Mouse (Mus musculus): Measurements from ENCODE around the gene Sorbs1. TPM values are rescaled to one million over a fixed set of nuclear protein-coding genes. Genes with fewer than 3 reads are reported as not detected.

Sorbs1 gene
- polyA plus RNA-seq, 1 experiment, result 84.4 TPM

DNA sequence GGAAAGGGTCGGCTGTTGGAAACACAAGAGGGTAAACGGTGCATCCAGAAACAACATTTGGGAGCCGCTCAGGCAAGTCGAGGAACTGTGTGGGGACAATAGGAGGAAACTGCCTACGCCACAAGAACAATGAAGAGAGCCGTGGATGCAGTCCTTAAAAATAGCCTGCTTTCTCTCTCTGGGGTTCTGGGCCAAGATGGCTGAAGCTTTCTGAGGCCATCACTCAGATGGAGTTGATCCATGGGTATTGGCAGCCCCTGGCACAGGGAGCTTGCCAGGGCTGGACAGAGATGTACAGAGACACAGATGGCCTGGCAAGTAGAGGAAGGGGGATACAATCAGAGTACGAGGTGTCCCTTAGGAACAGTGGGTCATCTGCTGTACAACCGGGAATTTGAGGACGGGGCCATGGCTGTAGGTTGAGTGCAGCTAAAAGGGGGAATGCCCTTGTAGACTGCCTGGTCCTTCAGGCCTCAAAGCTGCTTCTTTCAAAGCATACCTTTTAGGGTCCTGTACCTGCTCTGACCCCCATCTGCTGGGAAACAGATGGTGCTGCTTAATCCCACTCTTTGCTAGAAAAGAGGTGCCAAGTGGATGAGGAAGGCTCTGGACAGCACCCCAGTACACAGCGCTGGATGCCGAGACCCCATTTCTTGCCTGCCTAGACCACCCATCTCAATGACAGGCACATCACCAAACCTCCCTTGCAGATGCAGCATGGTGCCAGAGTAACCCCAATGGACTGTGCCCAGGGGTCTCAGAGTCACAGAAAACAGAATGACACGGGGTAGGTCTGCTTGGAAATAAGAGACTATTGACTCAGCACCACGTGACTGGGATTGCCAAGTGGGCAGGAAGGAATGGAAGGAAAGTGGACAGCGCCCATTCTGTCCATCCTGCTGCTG is 117.6 kb downstream of the Sorbs1 start:
- no peak overlapping the region for H3K9ac ChIP-seq (ENCODE audit: low read depth, poor library complexity, severe bottlenecking)
- H3K9me3 ChIP-seq (replicated peaks; ENCODE audit: control insufficient read depth, insufficient read depth, low read length, poor library complexity, severe bottlenecking), result no peaks in the 10 kb centered on the region
- H3K27ac ChIP-seq (ENCODE audit: insufficient read depth, low read length), result no peak overlapping the region
- no peaks in the 10 kb centered on the region for H3K36me3 ChIP-seq (ENCODE audit: control insufficient read depth, insufficient read depth, low read length, poor library complexity, severe bottlenecking)
- no peak for TF ChIP-seq EP300 (IDR thresholded peaks at IDR 0.05; ENCODE audit: insufficient read depth, low read depth, low read length)
- TF ChIP-seq CTCF (IDR thresholded peaks at IDR 0.05; ENCODE audit: low read depth, low read length), result no peak
- TF ChIP-seq POLR2A (IDR thresholded peaks at IDR 0.05; ENCODE audit: insufficient read depth, low read length), result no peak
- no peaks in the 10 kb centered on the region for H3K4me1 ChIP-seq (ENCODE audit: control insufficient read depth, insufficient read depth, low read length)
- no peaks in the 10 kb centered on the region for H3K27me3 ChIP-seq (ENCODE audit: control insufficient read depth, insufficient read depth, low read length, poor library complexity, severe bottlenecking)
- no peak overlapping the region for H3K4me3 ChIP-seq (ENCODE audit: low read depth, low read length)

- H3K4me3 ChIP-seq (ENCODE audit: low read depth, low read length), result no peak overlapping the region
- H3K4me1 ChIP-seq (ENCODE audit: control insufficient read depth, insufficient read depth, low read length), result no peaks in the 10 kb centered on the region
- TF ChIP-seq EP300 (IDR thresholded peaks at IDR 0.05; ENCODE audit: insufficient read depth, low read depth, low read length), result no peak
- TF ChIP-seq CTCF (IDR thresholded peaks at IDR 0.05; ENCODE audit: low read depth, low read length), result no peak
- no peak for TF ChIP-seq POLR2A (IDR thresholded peaks at IDR 0.05; ENCODE audit: insufficient read depth, low read length)
- H3K36me3 ChIP-seq (ENCODE audit: control insufficient read depth, insufficient read depth, low read length, poor library complexity, severe bottlenecking), result no peaks in the 10 kb centered on the region
- no peak overlapping the region for H3K9ac ChIP-seq (ENCODE audit: low read depth, poor library complexity, severe bottlenecking)
- no peaks in the 10 kb centered on the region for H3K27me3 ChIP-seq (ENCODE audit: control insufficient read depth, insufficient read depth, low read length, poor library complexity, severe bottlenecking)
- no peaks in the 10 kb centered on the region for H3K9me3 ChIP-seq (replicated peaks; ENCODE audit: control insufficient read depth, insufficient read depth, low read length, poor library complexity, severe bottlenecking)
- no peak overlapping the region for H3K27ac ChIP-seq (ENCODE audit: insufficient read depth, low read length)
These were observed 118.3 kb downstream of the Sorbs1 start for GRCm38 (mm10) chr19:40395321-40395695.

DNA sequence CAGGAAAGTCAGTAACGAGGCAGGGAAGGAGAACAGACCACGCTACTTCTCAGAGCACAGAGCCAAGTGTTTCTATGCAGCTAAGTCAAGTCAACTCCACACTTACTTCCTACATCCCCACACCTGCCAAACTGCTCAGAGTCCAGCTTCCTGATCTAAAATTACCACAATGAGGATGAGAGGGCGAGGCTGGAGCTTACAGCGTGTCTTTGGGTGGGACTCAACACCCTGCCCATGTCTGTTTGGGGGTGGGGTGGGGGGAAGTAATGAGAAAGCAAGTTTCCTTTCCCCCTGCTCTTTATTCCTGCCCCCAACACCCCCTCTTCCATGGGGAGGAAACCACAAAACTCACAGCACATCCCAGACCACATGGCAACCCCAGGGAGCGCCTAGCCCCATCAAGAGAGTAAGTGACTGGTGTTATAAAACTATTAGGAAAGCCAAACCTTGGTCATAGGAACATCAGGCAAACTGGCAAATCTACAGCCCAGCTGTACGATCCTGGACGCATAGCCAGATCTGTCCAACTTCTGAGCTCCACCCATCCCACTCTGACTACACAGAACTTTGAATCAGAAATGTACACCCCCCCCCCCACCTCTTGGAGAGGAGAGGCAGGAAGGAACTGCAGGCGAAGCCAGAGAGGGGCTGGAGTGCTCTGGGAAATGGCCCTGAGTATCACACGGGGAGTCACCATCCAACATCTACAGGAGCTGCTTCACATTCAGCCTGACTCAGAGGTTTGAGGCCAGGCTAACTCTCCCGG is 118.8 kb downstream of the Sorbs1 start:
- Histone ChIP-seq H3K9ac (ENCODE audit: low read depth, poor library complexity, severe bottlenecking) (no peak overlapping the region), H3K27ac (ENCODE audit: insufficient read depth, low read length) (no peak overlapping the region), H3K9me3 (replicated peaks; ENCODE audit: control insufficient read depth, insufficient read depth, low read length, poor library complexity, severe bottlenecking) (no peaks in the 10 kb centered on the region), H3K27me3 (ENCODE audit: control insufficient read depth, insufficient read depth, low read length, poor library complexity, severe bottlenecking) (no peaks in the 10 kb centered on the region), H3K4me3 (ENCODE audit: low read depth, low read length) (no peak overlapping the region), H3K4me1 (ENCODE audit: control insufficient read depth, insufficient read depth, low read length) (no peaks in the 10 kb centered on the region), H3K36me3 (ENCODE audit: control insufficient read depth, insufficient read depth, low read length, poor library complexity, severe bottlenecking) (no peaks in the 10 kb centered on the region)
- TF ChIP-seq CTCF (IDR thresholded peaks at IDR 0.05; ENCODE audit: low read depth, low read length), result no peak
- TF ChIP-seq POLR2A (IDR thresholded peaks at IDR 0.05; ENCODE audit: insufficient read depth, low read length), result no peak
- no peak for TF ChIP-seq EP300 (IDR thresholded peaks at IDR 0.05; ENCODE audit: insufficient read depth, low read depth, low read length)

GRCm38 (mm10) chr19:40392795-40393392 is 120.7 kb downstream of the Sorbs1 start:
- no peaks in the 10 kb centered on the region for H3K4me1 ChIP-seq (ENCODE audit: control insufficient read depth, insufficient read depth, low read length)
- H3K9ac ChIP-seq (ENCODE audit: low read depth, poor library complexity, severe bottlenecking), result no peak overlapping the region
- no peaks in the 10 kb centered on the region for H3K9me3 ChIP-seq (replicated peaks; ENCODE audit: control insufficient read depth, insufficient read depth, low read length, poor library complexity, severe bottlenecking)
- H3K27me3 ChIP-seq (ENCODE audit: control insufficient read depth, insufficient read depth, low read length, poor library complexity, severe bottlenecking), result no peaks in the 10 kb centered on the region
- TF ChIP-seq POLR2A (IDR thresholded peaks at IDR 0.05; ENCODE audit: insufficient read depth, low read length) (no peak), EP300 (IDR thresholded peaks at IDR 0.05; ENCODE audit: insufficient read depth, low read depth, low read length) (no peak), CTCF (IDR thresholded peaks at IDR 0.05; ENCODE audit: low read depth, low read length) (no peak)
- no peak overlapping the region for H3K4me3 ChIP-seq (ENCODE audit: low read depth, low read length)
- H3K36me3 ChIP-seq (ENCODE audit: control insufficient read depth, insufficient read depth, low read length, poor library complexity, severe bottlenecking), result no peaks in the 10 kb centered on the region
- H3K27ac ChIP-seq (ENCODE audit: insufficient read depth, low read length), result no peak overlapping the region

- no peak for TF ChIP-seq POLR2A (IDR thresholded peaks at IDR 0.05; ENCODE audit: insufficient read depth, low read length)
- TF ChIP-seq EP300 (IDR thresholded peaks at IDR 0.05; ENCODE audit: insufficient read depth, low read depth, low read length), result no peak
- peak; percentile 89 for TF ChIP-seq CTCF (IDR thresholded peaks at IDR 0.05; ENCODE audit: low read depth, low read length)
- no peak overlapping the region for H3K4me3 ChIP-seq (ENCODE audit: low read depth, low read length)
- no peaks in the 10 kb centered on the region for H3K36me3 ChIP-seq (ENCODE audit: control insufficient read depth, insufficient read depth, low read length, poor library complexity, severe bottlenecking)
- no peak overlapping the region for H3K27ac ChIP-seq (ENCODE audit: insufficient read depth, low read length)
- no peaks in the 10 kb centered on the region for H3K27me3 ChIP-seq (ENCODE audit: control insufficient read depth, insufficient read depth, low read length, poor library complexity, severe bottlenecking)
- no peaks in the 10 kb centered on the region for H3K4me1 ChIP-seq (ENCODE audit: control insufficient read depth, insufficient read depth, low read length)
- H3K9me3 ChIP-seq (replicated peaks; ENCODE audit: control insufficient read depth, insufficient read depth, low read length, poor library complexity, severe bottlenecking), result no peaks in the 10 kb centered on the region
- H3K9ac ChIP-seq (ENCODE audit: low read depth, poor library complexity, severe bottlenecking), result no peak overlapping the region
These were observed 122.1 kb downstream of the Sorbs1 start for GRCm38 (mm10) chr19:40391469-40391868.
